ENCODE assay signal across 8 mouse cellular contexts in genomic region chr10:127262548-127263398, GRCm38 (mm10). TPM values are rescaled to one million over a fixed set of nuclear protein-coding genes. Genes with fewer than 3 reads are reported as not detected.
DNase-seq lines count a peak whose midpoint lies in the region; ATAC-seq lines count a peak whose summit lies in the region.

Kif5a (minus strand) TSS chr10:127263348.

- H3K27me3 ChIP-seq in erythroblast, embryonic 14.5 days (ENCODE audit: control insufficient read depth): peaks cover 62% of the 10 kb centered on the region
- no peaks in the 10 kb centered on the region for H3K27me3 ChIP-seq in hindbrain, embryonic 16.5 days (replicated peaks; ENCODE audit: control insufficient read depth, insufficient read depth, low read length)
- H3K27me3 ChIP-seq in midbrain, embryonic 16.5 days (ENCODE audit: control insufficient read depth, insufficient read depth, low read depth, low read length): no peaks in the 10 kb centered on the region

- peak within 1 kb of the TSS; percentile 84 for H3K9ac ChIP-seq in hindbrain, embryonic 16.5 days (ENCODE audit: low read depth, low read length)
- H3K9ac ChIP-seq in midbrain, embryonic 16.5 days (ENCODE audit: low read depth, low read length): peak within 1 kb of the TSS; percentile 76

- H3K9me3 ChIP-seq in erythroblast, embryonic 14.5 days (ENCODE audit: control insufficient read depth, low read length): no peaks in the 10 kb centered on the region
- H3K9me3 ChIP-seq in hindbrain, embryonic 16.5 days (ENCODE audit: control insufficient read depth, low read length): no peaks in the 10 kb centered on the region
- H3K9me3 ChIP-seq in midbrain, embryonic 16.5 days (replicated peaks; ENCODE audit: control insufficient read depth, low read length, poor library complexity, severe bottlenecking): no peaks in the 10 kb centered on the region

- peak within 1 kb of the TSS; percentile 56 for H3K4me3 ChIP-seq in erythroblast, embryonic 14.5 days (replicated peaks)
- H3K4me3 ChIP-seq in hindbrain, embryonic 16.5 days (ENCODE audit: low read length): peak within 1 kb of the TSS; percentile 70
- H3K4me3 ChIP-seq in midbrain, embryonic 16.5 days (ENCODE audit: low read depth, low read length): peak within 1 kb of the TSS; percentile 57

- WGBS in hindbrain, embryonic 16.5 days: under 1% methylated on average over 40 of the region's 53 CpGs
- under 1% methylated on average over 52 of the region's 53 CpGs for WGBS in midbrain, embryonic 16.5 days

- no peak for ATAC-seq in erythroblast, adult 5-6 weeks (replicated peaks; ENCODE audit: low FRiP score, poor library complexity, severe bottlenecking)
- ATAC-seq in hindbrain, embryonic 16.5 days: peak; percentile 35
- ATAC-seq in midbrain, embryonic 16.5 days: peak; percentile 56

- peaks cover 5% of the 10 kb centered on the region for H3K36me3 ChIP-seq in erythroblast, embryonic 14.5 days (ENCODE audit: control insufficient read depth)
- H3K36me3 ChIP-seq in hindbrain, embryonic 16.5 days (ENCODE audit: control insufficient read depth, insufficient read depth, low read length): no peaks in the 10 kb centered on the region
- H3K36me3 ChIP-seq in midbrain, embryonic 16.5 days (ENCODE audit: control insufficient read depth, insufficient read depth, low read length): no peaks in the 10 kb centered on the region

- peak within 1 kb of the TSS; percentile 91 for H3K27ac ChIP-seq in hindbrain, embryonic 16.5 days (ENCODE audit: low read depth, low read length)
- H3K27ac ChIP-seq in midbrain, embryonic 16.5 days (ENCODE audit: low read length): peak within 1 kb of the TSS; percentile 85

- intact Hi-C loops in left cerebral cortex, postnatal 25 days (cut with DNase I): no loop called here

- peak; percentile 55 to 68 for DNase-seq in adrenal gland, adult (ENCODE audit: inconsistent age in 2 of 2, low spot score in 1 of 2)
- DNase-seq in embryo, embryonic 9.5 days (ENCODE audit: extremely low spot score): peak; percentile 62
- DNase-seq in left cerebral cortex, postnatal 25 days (ENCODE audit: low spot score in 2 of 2): peak; percentile 82 to 83
- peak; percentile 44 for DNase-seq in thymus, postnatal 0 days (ENCODE audit: low spot score)

- H3K4me1 ChIP-seq in erythroblast, embryonic 14.5 days (ENCODE audit: control insufficient read depth): peaks cover 28% of the 10 kb centered on the region
- peaks cover 44% of the 10 kb centered on the region for H3K4me1 ChIP-seq in hindbrain, embryonic 16.5 days (ENCODE audit: control insufficient read depth, insufficient read depth, low read depth, low read length)
- peaks cover 48% of the 10 kb centered on the region for H3K4me1 ChIP-seq in midbrain, embryonic 16.5 days (ENCODE audit: control insufficient read depth, insufficient read depth, low read length)

- peak within 1 kb of the TSS; percentile 88 for H3K4me2 ChIP-seq in hindbrain, embryonic 16.5 days (ENCODE audit: low read length)
- peak within 1 kb of the TSS; percentile 93 for H3K4me2 ChIP-seq in midbrain, embryonic 16.5 days (ENCODE audit: low read length)

RNA-seq across cellular contexts. Expression of gene Kif5a, which starts in this region (rescaled TPM):
- 0.01 and 0.03 TPM in 2 replicates for polyA plus RNA-seq in erythroblast, embryonic 14.5 days (2012)
- total RNA-seq in erythroblast, adult 5-6 weeks (2015; ENCODE audit: low replicate concordance): 0.42 TPM in 1 of 2 replicates, not detected in the other
- total RNA-seq in erythroblast, adult 5-6 weeks (2017; ENCODE audit: low replicate concordance): under 0.01 TPM in 1 of 2 replicates, not detected in the other
- polyA plus RNA-seq in hindbrain, embryonic 16.5 days (2015; fragmentation: Nextera tagmentation; extraction: Ambion mirVana): 115 and 130 TPM in 2 replicates
- total RNA-seq in left cerebral cortex, postnatal 25 days (2021): 100 to 1,000 TPM; 934 to 952 TPM
- polyA plus RNA-seq in midbrain, embryonic 16.5 days (2015; fragmentation: Nextera tagmentation; extraction: Ambion mirVana): 113 and 120 TPM in 2 replicates
- polyA plus RNA-seq in thymus, postnatal 0 days (2015; fragmentation: Nextera tagmentation; extraction: Ambion mirVana): 0.13 and 0.32 TPM in 2 replicates

Comparison
In these comparisons a context has a peak if more than half of its experiments do, and no peak if none do; other contexts are left out.
1. RNA of gene Kif5a (total RNA-seq): 934 to 952 TPM in left cerebral cortex, postnatal 25 days; under 0.01 to 0.42 TPM in erythroblast, adult 5-6 weeks; every median in the first group is over 100 times any median in the second.
2. RNA of gene Kif5a (polyA plus RNA-seq): 113 to 120 TPM in midbrain, embryonic 16.5 days and 115 to 130 TPM in hindbrain, embryonic 16.5 days; 0.13 to 0.32 TPM in thymus, postnatal 0 days and 0.01 to 0.03 TPM in erythroblast, embryonic 14.5 days; every median in the first group is over 10 times any median in the second.
3. Peak in DNase-seq in thymus, postnatal 0 days; RNA of the gene not detected or under 1 TPM.
4. Peak in every context shown above with its lines, with median percentiles within 50 percentile points of each other: H3K4me3 ChIP-seq and DNase-seq.